Mouse (Mus musculus) myocyte (in vitro differentiated cells): ENCODE data around the gene Hddc2. TPM values are rescaled to one million over a fixed set of nuclear protein-coding genes. Genes with fewer than 3 reads are reported as not detected.

Experiments
- H3K27me3 ChIP-seq: one replicate; pipeline ENCODE4 v1.6.1; 2011; ENCODE audit not compliant: control insufficient read depth, insufficient read depth, insufficient read length
- H3K36me3 ChIP-seq: one replicate; pipeline ENCODE4 v1.6.1; 2011; ENCODE audit not compliant: control insufficient read depth, insufficient read depth
- H3K4me2 ChIP-seq: one replicate; pipeline ENCODE4 v1.6.1; 2011; ENCODE audit warnings: low read depth, control low read depth
- H3K4me3 ChIP-seq: one replicate; pipeline ENCODE4 v1.5.1; 2011; ENCODE audit warnings: mild to moderate bottlenecking, control low read depth, moderate library complexity
- H3K79me2 ChIP-seq: one replicate; pipeline ENCODE4 v1.6.1; 2011; ENCODE audit not compliant: control insufficient read depth, insufficient read depth
- H3ac ChIP-seq: one replicate; pipeline ENCODE4 v1.6.1; 2011; ENCODE audit not compliant: control insufficient read depth, insufficient read length
- CEBPB ChIP-seq: IDR thresholded peaks from 2 replicates; pipeline ENCODE4 v1.6.1; 2011; ENCODE audit warnings: mild to moderate bottlenecking, moderate library complexity; ENCODE audit not compliant: poor library complexity, insufficient read depth, severe bottlenecking
- E2F4 ChIP-seq: IDR thresholded peaks from one replicate; pipeline ENCODE4 v1.6.1; 2011; ENCODE audit warnings: mild to moderate bottlenecking, control low read depth, moderate library complexity; ENCODE audit not compliant: insufficient read depth
- MAX ChIP-seq: IDR thresholded peaks from one replicate; pipeline ENCODE4 v1.6.1; 2011; ENCODE audit warnings: low read depth, mild to moderate bottlenecking, control low read depth
- MYOD1 ChIP-seq, 3 experiments: IDR thresholded peaks; one replicate each; pipeline ENCODE4 v1.6.1; 2011; ENCODE audit warnings: control low read depth in 2 of 3, low read depth in 2 of 3, mild to moderate bottlenecking in 2 of 3, moderate library complexity in 1 of 3; ENCODE audit not compliant: insufficient read length in 2 of 3, control insufficient read depth in 1 of 3
- MYOG ChIP-seq, 3 experiments: IDR thresholded peaks; one replicate each; pipeline ENCODE4 v1.6.1; 2011; ENCODE audit warnings: control low read depth in 2 of 3, low read depth in 2 of 3, mild to moderate bottlenecking in 2 of 3; ENCODE audit not compliant: insufficient read length in 2 of 3, control insufficient read depth in 1 of 3, insufficient read depth in 1 of 3
- POLR2A ChIP-seq: IDR thresholded peaks from one replicate; pipeline ENCODE4 v1.6.1; 2011; ENCODE audit warnings: low read depth, mild to moderate bottlenecking, control low read depth, moderate library complexity; ENCODE audit not compliant: insufficient read length
- POLR2AphosphoS2 ChIP-seq: IDR thresholded peaks from one replicate; pipeline ENCODE4 v1.6.1; 2011; ENCODE audit warnings: low read depth, control low read depth; ENCODE audit not compliant: insufficient read length
- REST ChIP-seq: IDR thresholded peaks from one replicate; pipeline ENCODE4 v1.6.1; 2011; ENCODE audit warnings: mild to moderate bottlenecking, control low read depth, moderate library complexity; ENCODE audit not compliant: insufficient read depth, insufficient read length
- SRF ChIP-seq: IDR thresholded peaks from one replicate; pipeline ENCODE4 v1.6.1; 2011; ENCODE audit warnings: low read depth; ENCODE audit not compliant: control insufficient read depth, insufficient read length
- TCF12 ChIP-seq: IDR thresholded peaks from one replicate; pipeline ENCODE4 v1.6.1; 2011; ENCODE audit warnings: mild to moderate bottlenecking, control low read depth; ENCODE audit not compliant: poor library complexity, insufficient read depth, severe bottlenecking
- TCF3 ChIP-seq: IDR thresholded peaks from one replicate; pipeline ENCODE4 v1.6.1; 2011; ENCODE audit warnings: low read depth, control low read depth; ENCODE audit not compliant: insufficient read length
- USF1 ChIP-seq: IDR thresholded peaks from one replicate; pipeline ENCODE4 v1.6.1; 2011; ENCODE audit warnings: low read depth, mild to moderate bottlenecking, control low read depth, moderate library complexity
- polyA plus RNA-seq: library from polyadenylated mRNA; unstranded; fragments of >200 nt; fragmentation: generic; extraction: Trizol; gene quantifications from one replicate; pipeline ENCODE4 v1.2.1, GENCODE M21; 2012; ENCODE audit warnings: missing spikeins

The Hddc2 gene
- polyA plus RNA-seq, 1 experiment: 30.7 TPM

DNA sequence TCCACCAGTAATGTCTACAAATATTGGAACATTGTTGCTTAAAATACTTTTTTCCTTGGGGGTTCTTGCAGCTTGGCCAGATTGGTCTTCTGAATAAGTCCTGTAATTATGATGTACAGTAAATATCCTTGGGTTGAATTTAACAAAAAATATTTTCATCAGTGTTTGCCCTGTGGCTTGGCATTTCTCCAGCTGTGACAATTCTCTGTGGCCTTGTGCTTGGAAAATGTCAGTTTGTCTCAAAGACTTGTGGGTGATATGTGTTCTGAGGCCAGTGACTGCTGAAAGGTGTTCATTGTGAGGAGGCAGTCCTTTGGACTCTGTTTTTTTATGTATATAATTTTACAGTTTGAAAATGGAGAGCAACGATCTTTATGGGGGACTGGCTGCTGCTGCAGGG is 16.3 kb downstream of the Hddc2 start:
- Histone ChIP-seq H3K79me2 (no peaks in the 10 kb centered on the region), H3K4me2 (no peak overlapping the region), H3K4me3 (no peak overlapping the region), H3K36me3 (peaks cover 11% of the 10 kb centered on the region), H3ac (no peak overlapping the region), H3K27me3 (no peaks in the 10 kb centered on the region)
- TF ChIP-seq POLR2A: no peak
- no peak for TF ChIP-seq TCF3
- TF ChIP-seq TCF12: no peak
- no peak for TF ChIP-seq USF1
- no peak for TF ChIP-seq SRF
- TF ChIP-seq CEBPB: no peak
- TF ChIP-seq POLR2AphosphoS2: no peak
- TF ChIP-seq REST: no peak
- no peak for TF ChIP-seq MAX
- TF ChIP-seq MYOG (IDR thresholded peaks at IDR 0.05; ENCODE audit: control insufficient read depth in 1 of 3, insufficient read depth in 1 of 3, insufficient read length in 2 of 3, low read depth in 2 of 3): no peak
- TF ChIP-seq MYOD1 (IDR thresholded peaks at IDR 0.05; ENCODE audit: control insufficient read depth in 1 of 3, insufficient read length in 2 of 3, low read depth in 2 of 3): no peak

DNA sequence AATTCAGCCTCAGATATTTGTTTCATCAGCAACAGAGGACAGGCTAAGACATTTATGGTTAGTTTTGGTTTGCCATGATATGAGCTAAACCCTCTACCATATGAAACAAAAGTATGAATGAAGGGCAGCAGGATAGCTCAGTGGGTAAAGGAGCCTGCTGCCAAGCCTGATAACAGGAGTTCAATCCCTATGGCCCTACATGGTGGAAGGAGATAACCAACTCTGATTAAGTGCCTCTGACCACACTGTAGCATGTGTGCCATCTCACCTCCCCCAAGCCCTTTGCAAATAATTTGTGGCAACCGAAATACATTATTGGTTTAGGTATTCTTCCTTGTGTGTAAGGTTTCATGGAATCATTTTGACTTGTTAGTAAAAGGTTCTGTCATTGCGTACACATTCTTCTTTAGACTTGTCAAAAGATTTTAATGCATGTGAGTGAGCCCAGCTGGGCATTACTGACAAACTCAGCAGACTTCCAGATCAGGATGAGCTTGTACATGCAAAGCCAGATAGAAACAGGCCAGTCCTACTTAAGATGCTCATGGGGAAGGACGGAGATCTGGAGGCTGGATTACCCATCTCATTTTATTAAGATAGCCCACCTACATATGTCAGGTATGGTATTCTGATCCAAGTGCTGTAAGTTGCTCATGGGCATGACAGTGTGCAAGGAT is 17.2 kb downstream of the Hddc2 start:
- Histone ChIP-seq H3K79me2 (no peaks in the 10 kb centered on the region), H3ac (no peak overlapping the region), H3K27me3 (no peaks in the 10 kb centered on the region), H3K4me3 (no peak overlapping the region), H3K4me2 (no peak overlapping the region), H3K36me3 (peaks cover 11% of the 10 kb centered on the region)
- TF ChIP-seq POLR2AphosphoS2 (no peak), SRF (no peak), USF1 (no peak), MYOD1 (IDR thresholded peaks at IDR 0.05; ENCODE audit: control insufficient read depth in 1 of 3, insufficient read length in 2 of 3, low read depth in 2 of 3) (no peak), CEBPB (no peak), TCF3 (no peak), E2F4 (no peak), MYOG (IDR thresholded peaks at IDR 0.05; ENCODE audit: control insufficient read depth in 1 of 3, insufficient read depth in 1 of 3, insufficient read length in 2 of 3, low read depth in 2 of 3) (no peak), REST (no peak), TCF12 (no peak), POLR2A (no peak)

DNA sequence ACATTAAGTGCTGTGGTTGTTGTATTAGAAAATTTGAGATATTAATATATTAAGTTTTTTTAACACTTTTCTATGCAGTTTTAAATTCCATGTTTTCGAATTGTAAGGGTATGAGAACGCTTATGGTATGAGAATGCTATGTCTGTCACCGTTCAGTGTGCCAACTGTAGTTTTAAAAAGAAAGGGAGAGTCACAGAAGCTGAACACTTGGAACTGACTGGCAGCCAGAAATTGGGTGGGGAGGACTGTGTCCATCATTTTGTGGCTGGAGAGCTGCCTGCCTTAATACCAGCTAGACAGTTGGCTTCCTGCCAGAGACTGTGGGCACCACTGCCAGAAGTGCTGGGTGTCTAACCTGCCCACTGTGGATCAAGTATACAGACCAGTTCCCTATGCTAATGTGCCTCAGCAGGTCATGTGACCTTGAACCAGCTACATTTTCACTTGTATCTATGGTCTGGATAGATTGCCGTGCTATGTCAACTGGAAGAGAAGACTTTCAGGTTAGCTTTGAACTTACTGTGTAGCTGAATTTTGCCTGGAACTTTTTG is 18.1 kb downstream of the Hddc2 start:
- Histone ChIP-seq H3K4me3 (no peak overlapping the region), H3K36me3 (peaks cover 4% of the 10 kb centered on the region), H3K4me2 (no peak overlapping the region), H3K27me3 (no peaks in the 10 kb centered on the region), H3K79me2 (no peaks in the 10 kb centered on the region), H3ac (no peak overlapping the region)
- no peak for TF ChIP-seq MAX
- TF ChIP-seq USF1: peak; percentile 25
- TF ChIP-seq POLR2A: no peak

GRCm38 (mm10) chr10:31336432-31336831 is 23.2 kb downstream of the Hddc2 start:
- H3K36me3 ChIP-seq: no peaks in the 10 kb centered on the region
- no peak overlapping the region for H3ac ChIP-seq
- H3K4me2 ChIP-seq: no peak overlapping the region
- H3K27me3 ChIP-seq: no peaks in the 10 kb centered on the region
- no peak overlapping the region for H3K4me3 ChIP-seq
- H3K79me2 ChIP-seq: no peaks in the 10 kb centered on the region
- no peak for TF ChIP-seq TCF3
- no peak for TF ChIP-seq MYOD1 (IDR thresholded peaks at IDR 0.05; ENCODE audit: control insufficient read depth in 1 of 3, insufficient read length in 2 of 3, low read depth in 2 of 3)
- no peak for TF ChIP-seq REST
- TF ChIP-seq USF1: no peak
- no peak for TF ChIP-seq TCF12
- no peak for TF ChIP-seq E2F4
- no peak for TF ChIP-seq SRF

- Histone ChIP-seq H3K27me3 (no peaks in the 10 kb centered on the region), H3K4me3 (no peak overlapping the region), H3K79me2 (no peaks in the 10 kb centered on the region), H3ac (no peak overlapping the region), H3K4me2 (no peak overlapping the region), H3K36me3 (no peaks in the 10 kb centered on the region)
- TF ChIP-seq E2F4: no peak
- TF ChIP-seq POLR2A: no peak
- TF ChIP-seq TCF12: no peak
- no peak for TF ChIP-seq USF1
- no peak for TF ChIP-seq SRF
- TF ChIP-seq POLR2AphosphoS2: no peak
- no peak for TF ChIP-seq TCF3
- TF ChIP-seq CEBPB: no peak
These were observed 33.2 kb downstream of the Hddc2 start for GRCm38 (mm10) chr10:31346401-31346800.
